ENCODE assay signal across 25 mouse cellular contexts in genomic region chr1:157023462-157023861, GRCm38 (mm10).
DNase-seq lines count a peak whose midpoint lies in the region; ATAC-seq and TF ChIP-seq lines count a peak whose summit lies in the region.
"Had no signal": no experiment of that assay in that cellular context is flagged by ENCODE, and none has a peak within 500 bp of the region (broad histone marks: within the 10 kb centered on the region; RNA-seq: fewer than 3 reads in every experiment).

No protein-coding gene starts in this region.

- dilution Hi-C loops in CH12.LX (cut with MboI; ENCODE audit: extremely low pct_ligation_motif_present, extremely low pct_unique_long_range_greater_than_20kb, low sequenced_read_pairs) = no loop called here

- TF ChIP-seq POLR2A in CH12.LX (IDR thresholded peaks at IDR 0.05; ENCODE audit: low read depth, low read length) = peak; percentile 34; the same call in 1 of the 2 replicates

- H3K4me2 ChIP-seq in neural tube, embryonic 11.5 days (ENCODE audit: low read depth) = no peak overlapping the region
- H3K4me2 ChIP-seq in CH12.LX (ENCODE audit: insufficient read depth, low read depth, poor library complexity, severe bottlenecking) = peak overlapping the region; percentile 73; the same call in 1 of the 2 replicates
- no peak overlapping the region for H3K4me2 ChIP-seq in intestine, embryonic 15.5 days (replicated peaks)
- H3K4me2 ChIP-seq: embryonic facial prominence, embryonic 13.5 days; embryonic facial prominence, embryonic 15.5 days; forebrain, embryonic 12.5 days had no signal

- no peak for TF ChIP-seq CTCF in CH12.LX (conservative IDR thresholded peaks at IDR 0.05 in 1 of 2, IDR thresholded peaks at IDR 0.05 in 1 of 2; ENCODE audit: low read depth in 2 of 2, low read length in 2 of 2)

- no peak overlapping the region for H3K4me3 ChIP-seq in neural tube, embryonic 11.5 days (ENCODE audit: low read depth, low read length)
- no peak overlapping the region for H3K4me3 ChIP-seq in CH12.LX (replicated peaks in 1 of 3; ENCODE audit: low read depth in 2 of 3, low read length in 2 of 3, poor library complexity in 1 of 3)
- no peak overlapping the region for H3K4me3 ChIP-seq in intestine, embryonic 15.5 days (replicated peaks)
- H3K4me3 ChIP-seq: embryonic facial prominence, embryonic 13.5 days; embryonic facial prominence, embryonic 15.5 days; erythroblast, embryonic 14.5 days; forebrain, embryonic 10.5 days; forebrain, embryonic 12.5 days had no signal

- in situ Hi-C loops in CH12.LX (cut with MboI; ENCODE audit: low pct_ligation_motif_present, low pct_unique_long_range_greater_than_20kb, low sequenced_read_pairs) = no loop called here

- no peaks in the 10 kb centered on the region for H3K4me1 ChIP-seq in neural tube, embryonic 11.5 days (ENCODE audit: control insufficient read depth, insufficient read depth, low read length)
- peaks cover 43 to 83% of the 10 kb centered on the region in 2 experiments for H3K4me1 ChIP-seq in CH12.LX (ENCODE audit: control insufficient read depth in 1 of 2, insufficient read depth in 2 of 2)
- H3K4me1 ChIP-seq in intestine, embryonic 15.5 days (replicated peaks) = no peaks in the 10 kb centered on the region
- H3K4me1 ChIP-seq: embryonic facial prominence, embryonic 13.5 days; embryonic facial prominence, embryonic 15.5 days; forebrain, embryonic 12.5 days had no signal

- 50% methylated on average over 6 of the region's 6 CpGs for WGBS in neural tube, embryonic 11.5 days
- 69% methylated on average over 6 of the region's 6 CpGs for WGBS in intestine, embryonic 15.5 days

- no peaks in the 10 kb centered on the region for H3K9me3 ChIP-seq in neural tube, embryonic 11.5 days (ENCODE audit: control insufficient read depth, low read length)
- no peaks in the 10 kb centered on the region for H3K9me3 ChIP-seq in CH12.LX (replicated peaks; ENCODE audit: low read length)
- no peaks in the 10 kb centered on the region for H3K9me3 ChIP-seq in intestine, embryonic 15.5 days
- H3K9me3 ChIP-seq: embryonic facial prominence, embryonic 13.5 days; embryonic facial prominence, embryonic 15.5 days; forebrain, embryonic 10.5 days; forebrain, embryonic 12.5 days had no signal

- H3K36me3 ChIP-seq in neural tube, embryonic 11.5 days (ENCODE audit: control insufficient read depth, insufficient read depth, low read length) = no peaks in the 10 kb centered on the region
- H3K36me3 ChIP-seq in CH12.LX (replicated peaks in 1 of 2; ENCODE audit: control insufficient read depth in 1 of 2, insufficient read depth in 1 of 2, low read length in 1 of 2) = no peaks in the 10 kb centered on the region
- H3K36me3 ChIP-seq in intestine, embryonic 15.5 days = no peaks in the 10 kb centered on the region
- H3K36me3 ChIP-seq: embryonic facial prominence, embryonic 13.5 days; embryonic facial prominence, embryonic 15.5 days; forebrain, embryonic 10.5 days; forebrain, embryonic 12.5 days had no signal

- TF ChIP-seq EP300 in CH12.LX (IDR thresholded peaks at IDR 0.05; ENCODE audit: low read length) = peak; percentile 47; the same call in 1 of the 2 replicates

- H3K79me2 ChIP-seq in CH12.LX (replicated peaks; ENCODE audit: control insufficient read depth, extremely low read depth, insufficient read depth, poor library complexity, severe bottlenecking) = no peaks in the 10 kb centered on the region

- no peak for DNase-seq in neural tube, embryonic 11.5 days (ENCODE audit: low spot score)
- no peak for DNase-seq in neural tube, embryonic 10.5 days (ENCODE audit: extremely low spot score, low spot score)
- peak; percentile 1 for DNase-seq in testis, postnatal 10 days (ENCODE audit: low spot score)
- DNase-seq in testis, postnatal 14 days (ENCODE audit: low spot score) = no peak
- no peak for DNase-seq in CH12.LX (ENCODE audit: extremely low read depth)
- no peak for DNase-seq in left cerebral cortex, postnatal 14 days (ENCODE audit: low spot score in 2 of 2)
- DNase-seq: adrenal gland, adult 2 months; adrenal gland, postnatal 10 days; adrenal gland, postnatal 25 days; B cell, adult 2 months; cerebellum, adult 11 months; cerebellum, adult 18-20 months; cerebellum, adult 8-10 months; cerebellum, adult 9-11 months; cerebellum, postnatal 14 days; cerebellum, postnatal 36 days had no signal

- no peak overlapping the region for H3K9ac ChIP-seq in neural tube, embryonic 11.5 days (ENCODE audit: low read length)
- H3K9ac ChIP-seq in CH12.LX (ENCODE audit: insufficient read depth, low read depth) = peak overlapping the region; percentile 72
- no peak overlapping the region for H3K9ac ChIP-seq in intestine, embryonic 15.5 days
- H3K9ac ChIP-seq: embryonic facial prominence, embryonic 13.5 days; embryonic facial prominence, embryonic 15.5 days; forebrain, embryonic 12.5 days had no signal

- no peak for ATAC-seq in neural tube, embryonic 11.5 days (ENCODE audit: insufficient read depth, low FRiP score, low TSS enrichment)
- ATAC-seq in intestine, embryonic 15.5 days = no peak
- ATAC-seq: CD4-positive, CD25-positive, alpha-beta regulatory T cell, adult 4 months; forebrain, embryonic 14.5 days; forebrain, embryonic 16.5 days had no signal

- no peak for TF ChIP-seq RAD21 in CH12.LX (IDR thresholded peaks at IDR 0.05; ENCODE audit: low read depth, low read length)

- intact Hi-C loops in left cerebral cortex, postnatal 14 days (cut with DNase I) = no loop called here

- no peaks in the 10 kb centered on the region for H3K27me3 ChIP-seq in neural tube, embryonic 11.5 days (ENCODE audit: control insufficient read depth, insufficient read depth, low read length)
- H3K27me3 ChIP-seq in CH12.LX (replicated peaks) = no peaks in the 10 kb centered on the region
- no peaks in the 10 kb centered on the region for H3K27me3 ChIP-seq in intestine, embryonic 15.5 days (replicated peaks)
- H3K27me3 ChIP-seq: embryonic facial prominence, embryonic 13.5 days; embryonic facial prominence, embryonic 15.5 days; forebrain, embryonic 12.5 days had no signal

- 0 out of 2 replicates have a peak overlapping the region, but pooled peaks have one; percentile 11 for H3K27ac ChIP-seq in neural tube, embryonic 11.5 days (ENCODE audit: low read depth, low read length)
- H3K27ac ChIP-seq in CH12.LX (ENCODE audit: insufficient read depth, low read depth) = peak overlapping the region; percentile 97; the same call in 1 of the 2 replicates
- no peak overlapping the region for H3K27ac ChIP-seq in intestine, embryonic 15.5 days
- H3K27ac ChIP-seq: embryonic facial prominence, embryonic 13.5 days; embryonic facial prominence, embryonic 15.5 days; forebrain, embryonic 10.5 days; forebrain, embryonic 12.5 days had no signal

TF ChIP-seq in CH12.LX, 34 proteins besides CTCF, POLR2A, EP300 and RAD21:
- peak; percentile 72 for TF ChIP-seq MYC (IDR thresholded peaks at IDR 0.05; ENCODE audit: low read depth, low read length)
- peak; percentile 89 for TF ChIP-seq ZNF384 (IDR thresholded peaks at IDR 0.05; ENCODE audit: low read depth, low read length)
- peak; percentile 31; the same call in 1 of the 2 replicates for TF ChIP-seq IRF4 (IDR thresholded peaks at IDR 0.05; ENCODE audit: low read depth, low read length)
- TF ChIP-seq ETS1 (conservative IDR thresholded peaks at IDR 0.05; ENCODE audit: low read depth, low read length) = no peak
- no peak for TF ChIP-seq ZMIZ1 (IDR thresholded peaks at IDR 0.05; ENCODE audit: low read depth, low read length)
- no peak for TF ChIP-seq RCOR1 (conservative IDR thresholded peaks at IDR 0.05; ENCODE audit: low read depth, low read length)
- no peak for TF ChIP-seq ZKSCAN1 (IDR thresholded peaks at IDR 0.05; ENCODE audit: borderline replicate concordance, low read depth, low read length)
- TF ChIP-seq MAX (IDR thresholded peaks at IDR 0.05; ENCODE audit: low read length) = peak; percentile 56
- peak; percentile 19; the same call in 1 of the 2 replicates for TF ChIP-seq TCF12 (IDR thresholded peaks at IDR 0.05; ENCODE audit: low read depth, low read length)
- TF ChIP-seq E2F4 (IDR thresholded peaks at IDR 0.05; ENCODE audit: insufficient replicate concordance, low read depth, low read length) = no peak
- no peak; the same call in 1 of the 2 replicates for TF ChIP-seq CHD1 (IDR thresholded peaks at IDR 0.05; ENCODE audit: low read depth, low read length)
- 0 out of 2 replicates have a peak, but pooled peaks have one; percentile 54 for TF ChIP-seq SIN3A (IDR thresholded peaks at IDR 0.05; ENCODE audit: low read length)
- no peak for TF ChIP-seq GABPA (IDR thresholded peaks at IDR 0.05; ENCODE audit: insufficient replicate concordance, low read depth, low read length)
- TF ChIP-seq TBP (conservative IDR thresholded peaks at IDR 0.05; ENCODE audit: low read depth, low read length) = peak; percentile 40; the same call in 1 of the 2 replicates
- TF ChIP-seq HCFC1 (IDR thresholded peaks at IDR 0.05; ENCODE audit: low read depth, low read length) = no peak
- no peak for TF ChIP-seq MEF2A (IDR thresholded peaks at IDR 0.05; ENCODE audit: borderline replicate concordance, low read depth, low read length)
- peak; percentile 6; the same call in 1 of the 2 replicates for TF ChIP-seq JUN (IDR thresholded peaks at IDR 0.05; ENCODE audit: insufficient read depth, low read depth, low read length)
- 0 out of 2 replicates have a peak, but pooled peaks have one; percentile 17 for TF ChIP-seq MXI1 (IDR thresholded peaks at IDR 0.05; ENCODE audit: low read depth, low read length)
- no peak for TF ChIP-seq MAFK (IDR thresholded peaks at IDR 0.05; ENCODE audit: insufficient replicate concordance, low read length)
- TF ChIP-seq POLR2AphosphoS2 (IDR thresholded peaks at IDR 0.05; ENCODE audit: low read depth, low read length) = no peak
- no peak for TF ChIP-seq USF2 (conservative IDR thresholded peaks at IDR 0.05; ENCODE audit: low read depth, low read length)
